Mouse (Mus musculus) spleen, postnatal 10 days (tissue): ENCODE results near the gene Atp2b2.

ENCODE experiments used
- DNase-seq, 2 experiments: peaks; one replicate each; pipeline ENCODE4 v3.0.0; 2021 to 2022; ENCODE audit warnings: low spot score in 2 of 2

Atp2b2 gene

GRCm38 (mm10) chr6:114042332-114042731 lies at the start of gene Atp2b2:
Atp2b2 (minus strand) TSS chr6:114042613.
- no peak for DNase-seq

- DNase-seq, result peak; percentile 28 to 67
These were observed 47.2 kb upstream of the Atp2b2 start for GRCm38 (mm10) chr6:114089626-114090025.

- DNase-seq, result peak in 1 of 2 experiments; percentile 27
These were observed 44.7 kb upstream of the Atp2b2 start for GRCm38 (mm10) chr6:114087106-114087505.

DNA sequence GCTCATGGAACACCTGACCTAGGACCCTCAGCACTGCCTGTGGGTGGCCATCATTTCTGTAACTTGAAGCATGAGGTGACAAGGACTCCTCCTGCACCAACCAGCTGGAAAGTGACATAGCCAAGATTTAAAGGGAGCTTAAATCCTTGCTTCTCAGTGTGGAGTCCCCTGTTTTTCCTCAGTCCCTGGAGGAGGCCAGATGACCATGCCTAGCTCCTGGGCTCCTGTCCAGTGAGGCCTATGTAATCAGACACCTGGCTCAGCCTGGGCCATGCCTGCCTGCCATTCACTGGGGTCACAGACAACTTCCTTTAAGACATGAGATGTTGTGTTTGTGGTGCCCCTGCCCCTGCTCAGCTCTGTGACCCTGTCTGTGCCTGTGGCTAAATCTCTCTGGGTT lies 36.1 kb upstream of the Atp2b2 start:
- no peak for DNase-seq

- DNase-seq, result no peak
These were observed 34.1 kb upstream of the Atp2b2 start for GRCm38 (mm10) chr6:114076560-114076959.

GRCm38 (mm10) chr6:114076061-114076460 lies 33.6 kb upstream of the Atp2b2 start:
- DNase-seq, result no peak

- DNase-seq, result no peak
These were observed 32.5 kb upstream of the Atp2b2 start for GRCm38 (mm10) chr6:114074929-114075328.

DNA sequence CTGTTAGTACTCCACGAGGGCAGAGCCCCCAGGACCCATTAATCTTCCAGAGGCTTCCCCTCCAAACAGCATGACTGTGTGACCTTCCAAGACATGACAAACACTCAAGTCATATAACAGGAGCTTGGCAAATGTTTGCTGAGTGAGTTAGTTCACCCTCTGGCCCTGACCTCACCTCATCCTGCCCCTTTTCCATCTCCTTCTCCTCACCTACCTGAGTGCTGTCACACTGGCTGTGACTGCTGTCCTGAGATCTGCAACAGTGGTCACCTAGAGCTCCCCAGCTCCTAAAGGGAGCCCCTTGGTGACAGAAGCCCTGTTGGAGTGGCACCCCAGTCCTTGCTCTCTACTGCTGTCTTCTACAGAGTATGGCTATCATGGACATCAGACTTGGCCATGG lies 31.8 kb upstream of the Atp2b2 start:
- DNase-seq, result no peak

GRCm38 (mm10) chr6:114071564-114071963 lies 29.2 kb upstream of the Atp2b2 start:
- DNase-seq, result peak in 1 of 2 experiments; percentile 40

GRCm38 (mm10) chr6:114063100-114063499 lies 20.7 kb upstream of the Atp2b2 start:
- DNase-seq, result no peak

DNA sequence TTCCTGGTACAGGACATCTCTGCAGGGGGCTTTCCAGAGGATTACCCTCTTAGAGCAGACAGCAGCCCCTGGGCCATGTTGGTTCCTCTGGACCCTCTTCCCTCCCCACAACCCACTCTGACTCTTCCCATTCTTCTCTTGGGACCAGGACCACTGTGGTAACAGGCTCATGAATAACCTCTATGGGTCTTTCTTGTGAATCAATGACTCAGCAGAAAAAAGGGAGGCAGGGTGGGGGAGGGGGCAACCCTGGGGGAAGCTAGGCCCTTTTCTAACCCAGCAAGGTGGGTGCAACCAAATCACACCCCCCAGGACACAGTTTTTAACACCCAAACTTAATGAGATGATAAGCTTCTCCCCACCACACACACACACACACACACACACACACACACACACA lies 20.3 kb upstream of the Atp2b2 start:
- no peak for DNase-seq

DNA sequence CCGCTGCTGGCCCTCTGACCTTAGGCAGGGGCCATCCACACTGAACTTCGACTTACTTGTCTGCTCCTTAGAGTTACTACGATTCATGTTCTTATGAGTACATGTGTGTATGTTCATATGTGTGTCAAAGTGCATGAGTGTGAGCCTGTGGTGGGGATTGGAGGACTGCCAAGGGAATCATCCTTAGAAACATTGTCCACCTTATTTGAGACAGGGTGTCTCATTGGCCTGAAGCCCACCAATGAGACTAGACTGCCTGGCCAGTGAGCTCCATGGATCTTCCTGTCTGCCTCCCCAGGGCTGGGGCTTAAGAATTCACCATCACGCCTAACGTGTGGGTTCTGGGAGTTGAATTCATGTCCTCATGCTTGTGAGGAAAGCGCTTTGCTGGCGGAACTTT lies 16.8 kb upstream of the Atp2b2 start:
- DNase-seq, result no peak

GRCm38 (mm10) chr6:114058030-114058808 lies 15.8 kb upstream of the Atp2b2 start:
- no peak for DNase-seq

DNA sequence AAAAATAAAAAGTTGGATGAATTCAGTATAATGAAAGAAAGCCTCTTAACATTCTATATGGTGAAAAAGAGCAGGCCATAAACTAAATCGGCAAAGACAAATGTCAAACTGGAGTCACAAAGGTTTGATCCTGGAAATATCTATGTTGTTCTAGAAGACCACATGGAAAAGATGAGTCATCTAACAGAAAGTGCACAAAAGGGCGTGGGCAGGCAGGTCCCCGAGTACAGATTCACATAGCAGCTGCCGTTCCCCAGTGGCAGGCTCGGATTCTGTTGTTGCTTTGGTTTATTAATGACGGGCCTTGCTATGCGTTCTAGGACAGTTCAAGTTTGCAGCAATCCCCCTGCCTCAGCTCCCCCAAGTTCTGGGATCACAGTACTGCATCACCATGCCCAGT lies 12.9 kb upstream of the Atp2b2 start:
- no peak for DNase-seq

- DNase-seq, result no peak
These were observed 2.5 kb upstream of the Atp2b2 start for GRCm38 (mm10) chr6:114044962-114045361.

DNA sequence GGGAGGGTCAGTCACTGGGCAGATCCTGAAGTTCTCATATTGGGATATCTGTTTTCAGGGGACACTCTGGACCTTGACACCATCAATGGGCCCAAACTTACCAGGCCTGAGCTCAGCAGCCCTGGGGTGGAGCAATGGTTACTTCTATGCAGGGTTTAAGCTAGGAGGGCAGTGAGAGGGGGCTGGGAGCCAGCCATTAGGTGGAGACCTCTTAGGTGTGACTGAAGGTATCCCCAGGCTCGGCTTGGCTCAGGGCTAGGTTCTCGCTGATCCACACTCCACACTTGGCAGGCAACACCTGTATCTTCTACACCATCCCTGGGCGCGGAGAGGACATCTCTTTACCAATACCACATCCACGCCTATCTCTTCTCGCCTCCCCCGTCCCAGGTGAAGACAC lies 423 bp upstream of the Atp2b2 start:
- no peak for DNase-seq

DNA sequence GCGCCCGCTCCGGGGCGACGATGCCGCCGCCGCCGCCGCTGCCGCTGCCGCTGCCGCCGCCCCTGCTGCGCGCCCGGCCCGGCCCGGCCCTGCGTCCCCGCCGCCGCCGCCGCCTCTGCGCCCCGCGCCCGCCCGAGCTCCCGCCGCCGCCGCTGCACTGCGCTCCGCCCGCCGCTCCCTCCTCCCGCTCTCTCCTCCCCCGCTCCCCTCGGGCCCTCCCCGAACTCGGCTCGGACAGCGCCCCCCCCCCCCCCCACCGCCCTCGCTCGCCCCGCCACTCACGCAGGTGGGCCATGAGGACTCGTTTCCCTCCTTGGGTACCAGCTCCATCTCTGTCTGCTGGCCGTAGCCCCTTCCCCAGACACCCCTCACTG lies 515 bp downstream of the Atp2b2 start:
- no peak for DNase-seq

- DNase-seq, result no peak
These were observed 1.1 kb downstream of the Atp2b2 start for GRCm38 (mm10) chr6:114041097-114041910.

DNA sequence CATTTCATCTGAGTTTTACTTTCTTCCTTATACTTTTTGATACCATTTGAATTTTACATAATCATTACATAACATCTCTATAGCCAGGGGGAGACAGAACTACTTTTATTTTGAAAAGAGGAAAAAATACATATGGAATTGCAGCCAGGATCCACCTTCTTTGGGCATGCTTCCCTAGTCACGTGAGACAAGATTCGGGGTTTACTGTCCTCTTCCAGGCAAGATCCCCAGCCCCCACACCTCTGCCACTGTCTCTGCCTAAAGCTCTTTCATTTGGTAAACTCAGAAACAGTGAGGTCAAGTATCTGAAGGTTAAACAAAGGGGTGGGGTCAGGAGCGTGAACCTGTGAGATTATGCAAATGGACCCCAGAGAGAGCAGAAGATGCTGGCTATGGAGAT lies 6.7 kb downstream of the Atp2b2 start:
- no peak for DNase-seq

DNA sequence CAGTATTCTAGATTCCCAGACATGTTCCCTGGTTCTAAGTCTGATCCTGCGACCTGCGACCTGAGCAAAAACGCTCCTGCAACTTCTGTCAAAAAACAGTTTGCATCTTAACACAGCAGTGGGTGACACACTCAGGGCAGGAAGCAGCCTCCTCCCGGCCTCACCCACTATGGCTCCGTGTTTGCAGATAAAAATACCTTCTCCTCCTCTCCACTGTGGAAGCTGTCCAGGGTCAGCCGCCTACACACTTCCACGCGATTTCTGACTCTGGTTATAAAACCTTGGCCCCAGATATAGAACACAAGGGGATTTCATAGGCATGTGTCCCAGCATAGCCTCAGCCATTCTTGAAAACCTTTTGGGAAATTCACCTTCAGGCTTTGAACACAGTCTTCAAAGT lies 9.6 kb downstream of the Atp2b2 start:
- DNase-seq, result no peak

DNA sequence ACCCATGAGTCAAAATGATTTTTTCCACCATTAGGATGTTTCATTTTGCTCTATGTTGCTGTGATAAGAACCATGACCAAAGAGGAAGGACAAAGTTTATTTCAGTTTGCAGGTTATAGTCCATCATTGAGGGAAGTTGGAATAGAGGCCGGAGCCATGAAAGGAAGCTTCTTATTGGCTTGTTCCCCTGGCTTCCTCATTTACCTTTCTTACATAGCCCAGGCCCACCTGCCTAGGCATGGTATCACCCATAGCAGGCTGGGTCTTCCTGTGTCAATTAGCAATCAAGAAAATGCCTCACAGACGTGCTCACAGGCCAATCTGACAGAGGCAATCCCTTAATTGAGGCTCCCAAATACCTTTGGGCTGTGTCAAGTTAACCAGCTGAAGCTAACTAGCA lies 18.6 kb downstream of the Atp2b2 start:
- no peak for DNase-seq

DNA sequence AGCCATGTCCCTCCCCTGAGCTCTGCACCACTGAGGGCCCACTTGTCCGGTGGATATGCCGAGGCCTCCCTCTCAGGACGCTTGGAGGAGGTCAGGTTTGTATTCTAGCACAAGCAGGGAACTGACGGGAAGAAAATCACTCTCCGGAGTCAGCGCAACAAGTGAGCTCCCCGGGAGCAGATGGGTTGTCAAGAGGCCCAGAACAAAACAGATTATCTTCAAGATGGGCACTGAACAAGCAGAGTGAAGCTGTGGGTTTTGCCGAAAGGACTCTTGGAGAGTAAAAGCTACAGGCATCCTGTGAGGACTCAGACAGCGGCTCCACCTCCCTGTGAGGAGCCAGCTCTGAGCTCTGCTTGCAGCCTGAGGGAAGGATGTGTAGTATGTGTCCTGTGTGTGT lies 20.3 kb downstream of the Atp2b2 start:
- DNase-seq, result no peak

GRCm38 (mm10) chr6:114013801-114014200 lies 28.6 kb downstream of the Atp2b2 start:
- DNase-seq, result no peak
